Mouse (Mus musculus) stomach, postnatal 0 days (tissue): ENCODE results near the gene Frat1.

Source experiments
- CTCF ChIP-seq: IDR thresholded peaks from 2 replicates; pipeline ENCODE4 v1.5.1; 2016; ENCODE audit warnings: antibody characterized with exemption, low read depth, mild to moderate bottlenecking, moderate library complexity
- EP300 ChIP-seq: optimal IDR thresholded peaks from 2 replicates; pipeline ENCODE3; 2016; ENCODE audit warnings: antibody characterized with exemption

- TF ChIP-seq EP300 (no peak), CTCF (no peak)
These were observed 12.4 kb downstream of the Frat1 start for GRCm38 (mm10) chr19:41842196-41842595.
